Mouse (Mus musculus) lung, adult 2 months (tissue): ENCODE data around the gene Myl6b. TPM values are rescaled to one million over a fixed set of nuclear protein-coding genes. Genes with fewer than 3 reads are reported as not detected.

Source experiments
- DNase-seq: peaks from one replicate; pipeline ENCODE4 v3.0.0; 2022
- H3K4me1 ChIP-seq: fragments of 200-500 bp; 2 replicates; pipeline ENCODE4 v1.6.1; 2011; ENCODE audit warnings: low read length; ENCODE audit not compliant: control insufficient read depth, insufficient read depth
- H3K4me3 ChIP-seq: fragments of 200-500 bp; replicated peaks from 2 replicates; pipeline ENCODE3; 2011; ENCODE audit warnings: low read depth, mild to moderate bottlenecking, control low read depth, low read length; ENCODE audit errors: extremely low read depth
- CTCF ChIP-seq: fragments of 200-500 bp; IDR thresholded peaks from 2 replicates; pipeline ENCODE4 v1.5.1; 2011; ENCODE audit warnings: mild to moderate bottlenecking, low read length, control low read depth; ENCODE audit not compliant: insufficient read depth
- POLR2A ChIP-seq: fragments of 200-500 bp; IDR thresholded peaks from 2 replicates; pipeline ENCODE4 v1.6.1; 2011; ENCODE audit warnings: low read depth, mild to moderate bottlenecking, control low read depth, low read length, borderline replicate concordance; ENCODE audit errors: extremely low read depth
- WGBS: fragments of 180-500 bp; shearing (Covaris S2); methylation state at CpG from one replicate; pipeline ENCODE4 v1.1.7; 2018; 5-methylcytosine and 5-hydroxymethylcytosine counted together
- polyA plus RNA-seq: library from polyadenylated mRNA; depleted of rRNA; stranded (reverse); fragments of >200 nt; gene quantifications from 2 replicates; pipeline ENCODE4 v1.2.3, GENCODE M21; 2012

The Myl6b gene
- polyA plus RNA-seq, 1 experiment = 1.9 TPM

DNA sequence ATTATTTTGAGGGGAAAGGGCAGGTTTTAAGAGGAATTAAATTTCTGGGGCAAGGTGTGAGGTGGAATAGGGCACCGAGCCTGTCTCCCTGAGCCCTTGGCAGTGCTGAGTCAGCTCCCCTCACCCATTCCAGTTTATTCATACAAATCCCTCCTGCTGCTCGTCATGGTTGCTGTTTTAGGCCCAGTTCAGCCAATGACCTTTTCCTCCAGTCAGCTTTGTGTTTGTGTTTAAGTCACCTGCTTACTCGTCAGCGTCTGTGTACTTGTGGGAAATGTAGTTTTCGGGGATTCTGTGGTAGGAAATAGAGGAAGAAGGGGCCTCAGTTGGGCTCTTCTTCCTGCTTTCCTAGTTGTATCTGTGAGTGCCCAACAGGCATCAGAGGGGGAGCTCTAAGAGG is 9.1 kb downstream of the Myl6b start:
- 49% methylated on average over 5 of the region's 5 CpGs for WGBS
- H3K4me3 ChIP-seq = no peak overlapping the region
- DNase-seq = no peak
- TF ChIP-seq CTCF = no peak
- TF ChIP-seq POLR2A = no peak
- H3K4me1 ChIP-seq = peaks cover 10% of the 10 kb centered on the region

DNA sequence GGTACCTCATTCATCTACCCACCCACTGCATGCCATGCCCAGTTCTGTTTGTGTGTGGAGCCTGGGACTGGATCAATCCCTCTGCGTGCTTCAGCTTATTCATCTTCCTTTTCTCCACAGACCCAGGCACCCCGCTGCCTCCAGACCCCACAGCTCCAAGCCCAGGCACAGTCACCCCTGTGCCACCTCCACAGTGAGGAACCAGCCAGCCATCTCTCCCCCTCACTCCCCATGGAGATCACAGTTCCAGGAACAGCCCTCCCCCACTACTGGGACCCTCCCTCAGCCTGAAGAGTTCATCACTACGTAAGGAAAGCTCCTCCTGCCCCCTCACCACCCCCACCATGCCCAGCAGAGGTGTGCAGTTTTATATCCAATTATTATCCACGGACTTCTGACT is 9.7 kb downstream of the Myl6b start:
- DNase-seq = no peak
- no peak overlapping the region for H3K4me3 ChIP-seq
- no peak for TF ChIP-seq CTCF
- no peak for TF ChIP-seq POLR2A
- 71% methylated on average over 4 of the region's 4 CpGs for WGBS
- H3K4me1 ChIP-seq = peaks cover 10% of the 10 kb centered on the region

DNA sequence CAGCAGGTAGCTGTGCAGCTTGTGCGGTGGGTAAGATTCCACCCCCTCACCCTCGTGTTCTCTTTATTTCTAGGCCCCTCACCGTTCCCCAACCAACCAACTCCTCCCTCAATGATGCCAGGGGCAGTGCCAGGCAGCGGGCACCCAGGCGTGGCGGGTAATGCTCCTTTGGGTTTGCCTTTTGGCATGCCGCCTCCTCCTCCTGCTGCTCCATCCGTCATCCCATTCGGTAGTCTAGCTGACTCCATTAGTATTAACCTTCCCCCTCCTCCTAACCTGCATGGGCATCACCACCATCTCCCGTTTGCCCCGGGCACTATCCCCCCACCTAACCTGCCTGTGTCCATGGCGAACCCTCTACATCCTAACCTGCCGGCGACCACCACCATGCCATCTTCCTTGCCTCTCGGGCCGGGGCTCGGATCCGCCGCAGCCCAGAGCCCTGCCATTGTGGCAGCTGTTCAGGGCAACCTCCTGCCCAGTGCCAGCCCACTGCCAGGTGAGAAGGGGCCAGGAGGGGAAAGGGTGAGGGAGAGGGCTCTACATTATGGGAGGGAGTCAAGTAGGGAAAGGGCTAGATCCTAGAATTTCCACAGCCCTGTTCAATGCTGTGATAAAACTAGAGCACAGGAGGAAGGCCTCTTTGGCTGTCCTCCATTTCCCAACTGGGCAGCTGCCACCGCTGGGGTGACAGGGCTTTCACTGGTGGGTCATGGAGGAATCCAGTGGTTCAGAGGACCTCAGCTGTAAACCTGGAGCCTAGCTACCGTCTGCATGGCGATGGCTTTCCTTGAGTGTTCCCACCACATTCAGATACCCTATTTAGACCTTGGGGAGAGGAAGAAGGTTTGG is 10.4 kb downstream of the Myl6b start:
- TF ChIP-seq CTCF (no peak), POLR2A (no peak)
- DNase-seq = no peak
- WGBS = 87% methylated on average over 22 of the region's 22 CpGs

DNA sequence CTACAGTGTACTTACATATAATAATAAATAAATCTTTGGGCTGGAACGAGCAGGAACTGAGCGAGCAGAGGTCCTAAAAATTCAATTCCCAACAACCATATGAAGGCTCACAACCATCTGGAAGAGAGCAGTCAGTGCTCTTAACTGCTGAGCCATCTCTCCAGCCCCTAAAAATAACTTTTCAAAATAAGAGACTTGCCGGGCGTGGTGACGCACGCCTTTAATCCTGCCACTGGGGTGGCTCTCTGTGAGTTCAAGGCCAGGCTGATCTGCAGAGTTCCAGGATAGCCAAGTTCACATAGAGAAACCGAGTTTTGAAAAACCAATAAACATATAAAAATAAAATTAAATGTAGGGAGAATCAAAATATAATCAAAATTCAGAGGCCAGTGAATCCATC is 12.1 kb downstream of the Myl6b start:
- no peak for DNase-seq
- TF ChIP-seq POLR2A (no peak), CTCF (no peak)
- H3K4me1 ChIP-seq = peaks cover 5% of the 10 kb centered on the region
- no peak overlapping the region for H3K4me3 ChIP-seq
- 73% methylated on average over 7 of the region's 7 CpGs for WGBS

More for the DNA sequence above, 10.4 kb downstream of the Myl6b start:
- Histone ChIP-seq H3K4me3 (no peak overlapping the region), H3K4me1 (peaks cover 10% of the 10 kb centered on the region)

DNA sequence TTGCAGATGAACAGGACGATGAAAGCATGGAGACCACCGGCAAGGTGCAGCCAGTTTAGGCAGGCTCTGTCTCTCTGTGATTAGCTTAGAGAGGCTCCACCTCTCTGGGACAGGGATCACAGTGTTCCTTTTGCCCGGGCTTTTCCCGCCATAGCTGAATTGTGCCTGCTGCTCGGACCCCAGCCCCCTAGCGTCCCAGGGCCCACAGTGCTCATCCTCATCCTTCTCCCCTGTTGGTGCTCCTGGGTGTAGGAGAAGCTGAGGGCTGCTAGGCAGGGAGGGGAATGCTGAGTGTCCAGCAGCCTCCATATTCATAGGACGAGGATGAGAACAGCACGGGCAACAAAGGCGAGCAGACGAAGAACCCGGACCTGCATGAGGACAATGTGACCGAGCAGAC is 24.1 kb downstream of the Myl6b start:
- no peak for DNase-seq
- Histone ChIP-seq H3K4me3 (no peak overlapping the region), H3K4me1 (no peaks in the 10 kb centered on the region)
- 87% methylated on average over 12 of the region's 12 CpGs for WGBS
- TF ChIP-seq POLR2A = no peak

DNA sequence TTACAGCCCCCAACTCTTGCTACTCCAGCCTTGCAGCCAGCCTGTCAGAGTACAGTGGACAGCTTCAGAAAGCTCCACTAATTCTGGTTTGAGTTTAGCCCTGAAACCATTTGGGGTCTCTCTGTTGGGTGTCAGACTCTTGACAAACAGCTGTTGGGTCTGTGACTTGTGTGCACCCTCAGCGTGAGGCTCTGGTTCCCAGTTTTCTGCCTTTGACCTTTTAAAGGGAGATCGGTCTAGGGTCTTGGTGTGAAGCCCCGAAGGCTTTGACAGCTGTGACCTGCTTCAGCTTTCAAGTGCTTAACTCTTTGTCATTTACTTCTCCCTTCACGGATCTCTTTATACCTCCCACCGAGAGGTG is 38.2 kb downstream of the Myl6b start:
- Histone ChIP-seq H3K4me1 (peaks cover 7% of the 10 kb centered on the region), H3K4me3 (peak overlapping the region; percentile 8)
- TF ChIP-seq POLR2A (no peak), CTCF (no peak)
- DNase-seq = no peak
- 11% methylated on average over 5 of the region's 5 CpGs for WGBS

DNA sequence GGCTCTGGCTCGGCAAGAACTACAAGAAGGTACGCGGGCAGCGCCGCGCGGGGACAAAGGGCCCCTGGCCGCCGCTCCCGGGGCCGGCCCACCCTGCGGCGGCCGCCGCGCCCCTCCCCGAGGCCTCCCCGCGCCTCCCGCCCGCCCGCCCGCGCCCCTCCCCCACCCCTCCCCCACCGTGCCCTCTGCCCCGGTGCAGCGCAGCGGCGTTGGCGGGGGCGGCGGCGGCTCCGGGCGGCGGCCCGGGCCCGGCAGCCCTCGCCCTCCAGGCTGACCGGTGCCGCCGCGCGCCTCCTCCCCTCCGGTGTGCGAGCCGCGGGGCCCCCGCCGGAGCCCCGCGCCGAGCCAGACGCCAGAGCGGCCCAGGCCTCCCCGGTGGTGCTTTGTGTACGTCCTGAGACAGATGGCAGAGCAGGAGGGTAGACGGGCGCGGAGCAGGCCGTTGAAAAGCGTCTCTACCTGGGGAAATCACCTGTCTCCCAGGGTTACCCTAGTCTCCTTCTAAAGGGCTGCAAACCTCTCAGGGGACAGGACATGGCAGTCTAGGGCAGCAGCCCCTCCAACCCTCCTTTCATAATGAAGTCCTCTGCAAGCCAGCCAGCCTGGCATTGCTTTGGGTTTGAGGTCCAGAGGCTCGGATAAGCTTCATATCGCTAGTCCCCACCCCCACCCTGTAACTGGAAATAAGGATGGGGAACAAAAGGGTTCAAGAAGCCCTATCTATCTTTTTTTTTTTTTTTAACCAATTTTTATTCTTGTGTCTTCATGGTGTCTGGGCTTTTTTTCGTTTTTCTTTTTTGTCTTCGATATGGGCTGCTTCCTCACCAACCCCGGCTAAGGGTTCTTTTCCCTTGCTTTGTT is 38.8 kb downstream of the Myl6b start:
- no peak for TF ChIP-seq CTCF
- DNase-seq = peak; percentile 54
- Histone ChIP-seq H3K4me1 (peaks cover 7% of the 10 kb centered on the region), H3K4me3 (peak overlapping the region; percentile 99)
- whole genome bisulfite sequencing = 1% methylated on average over 65 of the region's 67 CpGs

DNA sequence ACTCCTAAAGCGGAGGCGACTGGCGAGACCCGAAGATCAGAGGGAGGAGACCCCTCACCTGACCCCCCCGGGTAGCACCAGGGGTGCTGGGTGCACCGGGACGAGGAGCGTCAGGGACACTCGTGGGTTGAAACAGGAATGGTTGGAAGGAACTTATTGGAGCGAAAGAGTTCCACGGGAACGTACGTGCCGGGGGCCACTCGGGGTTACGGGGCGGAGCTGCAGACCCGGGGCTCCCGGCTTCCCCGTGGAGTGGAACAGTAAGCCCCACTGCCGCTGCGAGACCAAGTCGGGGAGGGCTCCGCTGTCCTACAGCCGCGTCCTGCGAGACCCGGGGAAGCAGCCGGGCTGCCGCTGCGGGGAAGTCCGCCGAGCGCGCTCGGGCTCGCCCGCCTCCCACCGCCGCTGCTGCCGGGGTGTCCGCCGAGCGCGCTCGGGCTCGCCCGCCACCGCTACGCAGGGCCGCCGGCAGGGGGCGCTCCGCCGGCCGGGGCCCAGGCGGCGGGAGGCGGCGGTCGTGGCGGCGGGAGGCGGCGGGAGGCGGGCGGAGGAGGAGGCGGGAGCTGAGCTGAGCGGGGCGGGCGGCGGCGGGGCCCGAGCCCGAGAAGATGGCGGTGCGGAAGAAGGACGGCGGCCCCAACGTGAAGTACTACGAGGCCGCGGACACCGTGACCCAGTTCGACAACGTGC is 39.6 kb downstream of the Myl6b start, which contains the start of gene Smarcc2:
Gene Smarcc2, plus strand, starts transcription at position 530 of the 690 bp plus-strand sequence.
- DNase-seq = peak; percentile 78
- TF ChIP-seq CTCF = no peak
- TF ChIP-seq POLR2A = peak; percentile 75; the same call in 1 of the 2 replicates
- peaks cover 7% of the 10 kb centered on the region for H3K4me1 ChIP-seq
- under 1% methylated on average over 83 of the region's 86 CpGs for WGBS
- peak within 1 kb of the TSS; percentile 99 for H3K4me3 ChIP-seq

DNA sequence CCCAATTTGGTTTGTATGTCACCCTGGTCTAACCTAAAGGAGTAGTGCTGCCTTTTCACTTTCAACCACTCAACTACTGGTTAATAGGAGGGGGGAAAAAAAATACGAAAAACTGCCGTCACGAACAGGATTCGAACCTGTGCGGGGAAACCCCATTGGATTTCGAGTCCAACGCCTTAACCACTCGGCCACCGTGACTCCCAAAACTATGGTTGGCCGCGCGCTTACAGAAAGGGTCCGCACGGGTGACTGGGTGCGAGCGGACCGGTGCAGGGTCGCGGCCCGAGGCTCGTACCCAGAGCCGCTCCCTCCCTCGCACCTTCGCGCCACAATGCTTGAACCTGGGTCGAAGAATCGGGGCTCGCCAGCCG is 40.2 kb downstream of the Myl6b start:
- peak; percentile 93 for DNase-seq
- under 1% methylated on average over 29 of the region's 29 CpGs for WGBS
- H3K4me1 ChIP-seq = peaks cover 7% of the 10 kb centered on the region
- no peak for TF ChIP-seq POLR2A
- no peak for TF ChIP-seq CTCF
- H3K4me3 ChIP-seq = peak overlapping the region; percentile 94

DNA sequence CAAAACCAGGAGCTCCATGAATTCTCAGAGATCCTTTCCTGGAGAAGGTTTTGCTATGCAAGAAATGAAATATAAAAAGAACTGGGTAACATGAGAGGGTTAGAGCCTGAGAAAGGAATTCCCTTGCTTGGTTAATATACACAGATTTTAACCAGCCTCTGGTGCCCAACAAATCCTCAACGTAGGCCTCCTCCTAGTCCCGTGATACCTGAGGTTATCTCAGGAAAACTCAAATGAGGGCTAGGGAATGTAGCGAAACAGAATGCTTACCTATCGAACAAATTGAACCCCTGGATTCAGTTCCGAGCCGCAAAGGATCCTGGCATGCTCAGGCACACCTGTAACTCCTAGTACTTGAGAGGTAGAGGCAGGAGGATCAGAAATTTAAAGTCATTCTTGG is 40.8 kb downstream of the Myl6b start:
- 88% methylated on average over 6 of the region's 6 CpGs for WGBS
- no peak for DNase-seq
- Histone ChIP-seq H3K4me3 (no peak overlapping the region), H3K4me1 (peaks cover 7% of the 10 kb centered on the region)
- no peak for TF ChIP-seq CTCF
- TF ChIP-seq POLR2A = no peak
